Mouse (Mus musculus) megakaryocyte, embryonic 14.5 days (primary cell): ENCODE results near the gene Cpa2. TPM values are rescaled to one million over a fixed set of nuclear protein-coding genes. Genes with fewer than 3 reads are reported as not detected.

Experiments
- H3K27me3 ChIP-seq: replicated peaks from 2 replicates; pipeline ENCODE3; 2012; ENCODE audit warnings: inconsistent platforms
- H3K36me3 ChIP-seq: replicated peaks from 2 replicates; pipeline ENCODE3; 2012; ENCODE audit warnings: low read length, inconsistent platforms, mixed read lengths
- H3K4me1 ChIP-seq: 2 replicates; pipeline ENCODE4 v1.6.1; 2012; ENCODE audit warnings: inconsistent platforms
- H3K4me3 ChIP-seq: replicated peaks from 2 replicates; pipeline ENCODE3; 2012; ENCODE audit warnings: moderate library complexity, mild to moderate bottlenecking, inconsistent platforms
- H3K9me3 ChIP-seq: 2 replicates; pipeline ENCODE4 v1.6.1; 2012; ENCODE audit warnings: inconsistent platforms
- FLI1 ChIP-seq: IDR thresholded peaks from 2 replicates; pipeline ENCODE4 v1.6.1; 2012; ENCODE audit warnings: low read length, inconsistent platforms, mixed read lengths
- GATA1 ChIP-seq: IDR thresholded peaks from 3 replicates; pipeline ENCODE4 v1.6.1; 2012; ENCODE audit warnings: mixed read lengths, low read length, inconsistent platforms, borderline replicate concordance
- polyA plus RNA-seq: library from polyadenylated mRNA; stranded (reverse); fragments of >175 nt; gene quantifications from 2 replicates; pipeline ENCODE4 v1.2.3, GENCODE M21; 2012; ENCODE audit warnings: low replicate concordance; ENCODE audit not compliant: insufficient read depth

Gene Cpa2
- polyA plus RNA-seq, 1 experiment, result not detected

GRCm38 (mm10) chr6:30573380-30573779 lies 32.0 kb downstream of the Cpa2 start:
- Histone ChIP-seq H3K9me3 (no peaks in the 10 kb centered on the region), H3K4me3 (no peak overlapping the region), H3K4me1 (no peaks in the 10 kb centered on the region), H3K36me3 (no peaks in the 10 kb centered on the region), H3K27me3 (peaks cover 67% of the 10 kb centered on the region)
- TF ChIP-seq FLI1 (no peak), GATA1 (no peak)

- Histone ChIP-seq H3K4me3 (no peak overlapping the region), H3K36me3 (no peaks in the 10 kb centered on the region), H3K27me3 (peaks cover 56% of the 10 kb centered on the region), H3K4me1 (no peaks in the 10 kb centered on the region), H3K9me3 (no peaks in the 10 kb centered on the region)
- no peak for TF ChIP-seq FLI1
- TF ChIP-seq GATA1, result no peak
Observed at GRCm38 (mm10) chr6:30574945-30575344, 33.6 kb downstream of the Cpa2 start.

- no peaks in the 10 kb centered on the region for H3K36me3 ChIP-seq
- no peak for TF ChIP-seq FLI1
- no peak for TF ChIP-seq GATA1
- peaks cover 51% of the 10 kb centered on the region for H3K27me3 ChIP-seq
- no peaks in the 10 kb centered on the region for H3K9me3 ChIP-seq
- H3K4me1 ChIP-seq, result no peaks in the 10 kb centered on the region
- no peak overlapping the region for H3K4me3 ChIP-seq
Observed at GRCm38 (mm10) chr6:30576477-30577203, 35.3 kb downstream of the Cpa2 start.

- no peaks in the 10 kb centered on the region for H3K4me1 ChIP-seq
- H3K36me3 ChIP-seq, result no peaks in the 10 kb centered on the region
- no peak overlapping the region for H3K4me3 ChIP-seq
- TF ChIP-seq FLI1, result no peak
- no peak for TF ChIP-seq GATA1
- peaks cover 36% of the 10 kb centered on the region for H3K27me3 ChIP-seq
- no peaks in the 10 kb centered on the region for H3K9me3 ChIP-seq
Observed at GRCm38 (mm10) chr6:30579961-30580840, 38.8 kb downstream of the Cpa2 start.

- no peaks in the 10 kb centered on the region for H3K9me3 ChIP-seq
- no peaks in the 10 kb centered on the region for H3K4me1 ChIP-seq
- no peaks in the 10 kb centered on the region for H3K36me3 ChIP-seq
- H3K27me3 ChIP-seq, result peaks cover 38% of the 10 kb centered on the region
- no peak overlapping the region for H3K4me3 ChIP-seq
- no peak for TF ChIP-seq FLI1
- no peak for TF ChIP-seq GATA1
Observed at GRCm38 (mm10) chr6:30580841-30581176, 39.4 kb downstream of the Cpa2 start.

- H3K4me3 ChIP-seq, result no peak overlapping the region
- no peaks in the 10 kb centered on the region for H3K36me3 ChIP-seq
- H3K27me3 ChIP-seq, result peaks cover 45% of the 10 kb centered on the region
- no peak for TF ChIP-seq FLI1
- no peak for TF ChIP-seq GATA1
- H3K9me3 ChIP-seq, result no peaks in the 10 kb centered on the region
- H3K4me1 ChIP-seq, result peaks cover 6% of the 10 kb centered on the region; the same call in 1 of the 2 replicates
Observed at GRCm38 (mm10) chr6:30586886-30587442, 45.6 kb downstream of the Cpa2 start.

- no peak overlapping the region for H3K4me3 ChIP-seq
- peaks cover 47% of the 10 kb centered on the region for H3K27me3 ChIP-seq
- no peaks in the 10 kb centered on the region for H3K36me3 ChIP-seq
- peaks cover 6% of the 10 kb centered on the region; the same call in 1 of the 2 replicates for H3K4me1 ChIP-seq
- TF ChIP-seq FLI1 (no peak), GATA1 (no peak)
- no peaks in the 10 kb centered on the region for H3K9me3 ChIP-seq
Observed at GRCm38 (mm10) chr6:30589819-30590218, 48.4 kb downstream of the Cpa2 start.

GRCm38 (mm10) chr6:30591851-30592404 lies 50.5 kb downstream of the Cpa2 start:
- H3K36me3 ChIP-seq, result no peaks in the 10 kb centered on the region
- no peak for TF ChIP-seq GATA1
- no peak for TF ChIP-seq FLI1
- peaks cover 43% of the 10 kb centered on the region for H3K27me3 ChIP-seq
- peaks cover 6% of the 10 kb centered on the region; the same call in 1 of the 2 replicates for H3K4me1 ChIP-seq
- no peaks in the 10 kb centered on the region for H3K9me3 ChIP-seq
- H3K4me3 ChIP-seq, result no peak overlapping the region

GRCm38 (mm10) chr6:30592417-30592974 lies 51.1 kb downstream of the Cpa2 start:
- TF ChIP-seq GATA1, result no peak
- TF ChIP-seq FLI1, result no peak
- H3K9me3 ChIP-seq, result no peaks in the 10 kb centered on the region

More at GRCm38 (mm10) chr6:30592417-30592974, 51.1 kb downstream of the Cpa2 start:
- Histone ChIP-seq H3K27me3 (peaks cover 48% of the 10 kb centered on the region), H3K36me3 (no peaks in the 10 kb centered on the region), H3K4me3 (no peak overlapping the region), H3K4me1 (peaks cover 6% of the 10 kb centered on the region; the same call in 1 of the 2 replicates)
